Mouse (Mus musculus): ENCODE results near the gene A3galt2. TPM values are rescaled to one million over a fixed set of nuclear protein-coding genes. Genes with fewer than 3 reads are reported as not detected.

Gene A3galt2
- polyA plus RNA-seq, 1 experiment from 2014 or later: 0.18 TPM

DNA sequence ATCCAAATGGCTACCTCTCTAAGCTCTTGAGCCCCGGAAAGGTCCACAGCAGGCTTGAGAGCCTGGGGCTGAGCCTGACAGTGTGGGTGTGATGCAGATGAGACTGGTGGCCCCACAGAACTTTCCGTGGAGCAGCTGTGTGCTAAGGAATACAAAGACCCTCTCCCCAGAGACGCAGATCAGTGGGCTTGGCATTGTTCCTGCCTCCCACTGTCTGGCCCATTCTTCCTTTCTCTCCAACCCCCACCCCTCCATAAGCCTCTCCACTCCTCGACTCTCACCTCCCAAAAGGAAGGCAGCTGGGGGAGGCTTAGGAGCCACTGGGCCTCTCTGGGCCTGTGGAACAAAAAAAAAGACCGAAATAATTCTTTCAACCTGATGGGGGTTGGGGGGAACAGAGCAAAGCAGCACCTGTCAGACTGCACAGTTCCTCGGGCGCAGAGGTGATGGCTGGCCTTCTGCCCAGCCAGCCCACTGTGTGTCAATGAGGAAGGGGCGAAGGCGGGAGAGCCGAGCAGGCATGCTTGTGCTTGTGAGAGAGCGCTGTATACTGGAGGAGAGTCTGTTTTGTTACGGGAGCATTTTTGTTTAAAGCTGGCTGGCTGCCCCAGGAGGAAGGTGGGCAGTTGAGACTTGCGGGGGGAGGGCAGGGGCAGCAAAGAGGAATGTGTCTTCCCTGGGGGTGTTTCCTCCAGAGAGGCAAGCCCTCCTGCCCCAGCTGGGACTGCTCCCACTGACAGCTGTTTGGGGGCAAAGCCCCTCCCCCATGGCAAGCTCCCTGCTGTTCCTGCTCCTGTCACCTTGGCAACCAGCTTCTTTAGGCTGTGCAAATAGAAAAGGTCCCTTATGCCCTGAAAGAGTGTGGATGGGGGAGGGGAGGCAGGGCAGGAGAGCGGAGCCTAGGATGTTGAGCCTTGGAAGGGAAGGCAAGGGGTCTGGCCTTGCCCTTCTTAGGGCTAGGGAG, 39.6 kb upstream of the A3galt2 start:
- ATAC-seq (ENCODE audit: insufficient number of reproducible peaks, insufficient read depth, low FRiP score, low TSS enrichment, low read depth): peak; percentile 87
- H3K9ac ChIP-seq (replicated peaks): peak overlapping the region; percentile 23
- H3K4me1 ChIP-seq (replicated peaks): peaks cover 69% of the 10 kb centered on the region
- no peaks in the 10 kb centered on the region for H3K9me3 ChIP-seq
- 9% methylated on average over 14 of the region's 14 CpGs for WGBS
- no peaks in the 10 kb centered on the region for H3K27me3 ChIP-seq
- peak overlapping the region; percentile 95 for H3K27ac ChIP-seq
- H3K4me3 ChIP-seq (replicated peaks): peak overlapping the region; percentile 17; the same call in 1 of the 2 replicates
- H3K36me3 ChIP-seq: no peaks in the 10 kb centered on the region
- H3K4me2 ChIP-seq: peak overlapping the region; percentile 50

DNA sequence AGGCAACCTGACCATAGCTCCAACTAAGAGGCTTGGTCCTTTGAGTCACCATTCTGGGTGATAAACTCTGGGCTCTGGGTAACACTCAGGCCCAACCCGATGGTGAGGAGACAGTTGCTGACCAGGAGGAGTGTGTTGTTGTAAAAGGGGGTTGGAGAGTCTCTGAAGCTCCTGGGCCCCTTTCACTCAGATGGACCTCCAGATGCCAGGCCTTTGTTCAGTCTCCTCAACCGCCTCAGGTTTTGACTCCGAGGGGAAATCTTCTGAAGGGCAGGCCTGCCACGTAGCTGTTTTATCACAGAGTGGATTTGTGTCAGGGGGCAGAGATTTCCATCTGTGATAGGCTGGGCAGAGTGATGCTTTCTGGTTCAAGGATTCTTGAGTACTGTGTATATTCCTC, 38.9 kb upstream of the A3galt2 start:
- Histone ChIP-seq H3K27ac (peak overlapping the region; percentile 95), H3K4me1 (replicated peaks) (peaks cover 72% of the 10 kb centered on the region), H3K9me3 (no peaks in the 10 kb centered on the region), H3K4me2 (peak overlapping the region; percentile 50), H3K27me3 (no peaks in the 10 kb centered on the region), H3K4me3 (replicated peaks) (0 out of 2 replicates have a peak overlapping the region, but pooled peaks have one; percentile 17), H3K9ac (replicated peaks) (peak overlapping the region; percentile 23; the same call in 1 of the 2 replicates), H3K36me3 (no peaks in the 10 kb centered on the region)
- no peak; the same call in 1 of the 2 replicates for ATAC-seq (ENCODE audit: insufficient number of reproducible peaks, insufficient read depth, low FRiP score, low TSS enrichment, low read depth)
- whole genome bisulfite sequencing: 7% methylated on average over 4 of the region's 4 CpGs

DNA sequence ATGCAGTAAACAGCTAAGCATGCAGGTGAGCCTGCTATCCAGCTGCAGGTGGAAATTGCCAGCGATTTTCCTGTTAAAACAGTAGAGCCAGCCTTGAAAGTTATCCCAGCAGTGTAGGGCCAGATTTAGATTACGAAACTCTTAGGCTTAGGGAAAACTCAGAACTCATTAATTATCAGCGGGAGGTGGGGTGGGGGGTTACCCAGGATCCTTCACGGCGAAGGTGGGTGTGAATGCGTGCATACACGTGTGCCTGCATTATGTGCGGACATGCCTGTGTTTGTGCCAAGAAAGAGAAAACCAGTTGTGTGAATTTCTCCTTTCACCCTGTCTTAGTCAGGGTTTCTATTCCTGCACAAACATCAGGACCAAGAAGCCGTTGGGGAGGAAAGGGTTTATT, 38.4 kb upstream of the A3galt2 start:
- Histone ChIP-seq H3K4me2 (peak overlapping the region; percentile 50), H3K36me3 (no peaks in the 10 kb centered on the region), H3K9me3 (no peaks in the 10 kb centered on the region), H3K4me1 (replicated peaks) (peaks cover 72% of the 10 kb centered on the region), H3K27me3 (no peaks in the 10 kb centered on the region), H3K27ac (peak overlapping the region; percentile 95), H3K9ac (replicated peaks) (no peak overlapping the region), H3K4me3 (replicated peaks) (no peak overlapping the region)
- 47% methylated on average over 9 of the region's 9 CpGs for WGBS
- ATAC-seq (ENCODE audit: insufficient number of reproducible peaks, insufficient read depth, low FRiP score, low TSS enrichment, low read depth): no peak

DNA sequence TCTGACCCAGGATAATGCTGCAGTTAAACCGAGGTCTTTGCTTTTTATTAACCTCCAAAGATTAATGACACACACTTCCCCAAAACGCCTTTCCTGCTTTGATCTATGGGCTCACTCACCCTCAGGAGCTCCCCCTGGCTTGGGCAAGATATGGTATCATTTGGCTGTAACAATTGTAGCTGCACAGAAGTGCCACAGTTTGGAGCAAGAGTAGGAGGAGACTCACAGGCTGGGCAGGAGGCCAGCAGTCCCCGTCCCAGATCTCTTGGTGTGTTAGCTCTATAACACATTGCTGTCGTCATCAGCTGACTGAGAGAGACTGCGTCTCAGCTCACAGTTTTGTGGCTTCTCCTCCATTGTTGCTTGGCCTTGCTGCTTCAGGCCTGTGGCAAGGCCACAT, 35.1 kb upstream of the A3galt2 start:
- H3K4me2 ChIP-seq: no peak overlapping the region
- H3K27ac ChIP-seq: peak overlapping the region; percentile 45
- ATAC-seq (ENCODE audit: insufficient number of reproducible peaks, insufficient read depth, low FRiP score, low TSS enrichment, low read depth): no peak
- no peaks in the 10 kb centered on the region for H3K9me3 ChIP-seq
- 21% methylated on average over 5 of the region's 5 CpGs for WGBS
- H3K4me3 ChIP-seq (replicated peaks): no peak overlapping the region
- H3K36me3 ChIP-seq: no peaks in the 10 kb centered on the region
- no peak overlapping the region for H3K9ac ChIP-seq (replicated peaks)
- peaks cover 53% of the 10 kb centered on the region for H3K4me1 ChIP-seq (replicated peaks)
- peaks cover 24% of the 10 kb centered on the region for H3K27me3 ChIP-seq

DNA sequence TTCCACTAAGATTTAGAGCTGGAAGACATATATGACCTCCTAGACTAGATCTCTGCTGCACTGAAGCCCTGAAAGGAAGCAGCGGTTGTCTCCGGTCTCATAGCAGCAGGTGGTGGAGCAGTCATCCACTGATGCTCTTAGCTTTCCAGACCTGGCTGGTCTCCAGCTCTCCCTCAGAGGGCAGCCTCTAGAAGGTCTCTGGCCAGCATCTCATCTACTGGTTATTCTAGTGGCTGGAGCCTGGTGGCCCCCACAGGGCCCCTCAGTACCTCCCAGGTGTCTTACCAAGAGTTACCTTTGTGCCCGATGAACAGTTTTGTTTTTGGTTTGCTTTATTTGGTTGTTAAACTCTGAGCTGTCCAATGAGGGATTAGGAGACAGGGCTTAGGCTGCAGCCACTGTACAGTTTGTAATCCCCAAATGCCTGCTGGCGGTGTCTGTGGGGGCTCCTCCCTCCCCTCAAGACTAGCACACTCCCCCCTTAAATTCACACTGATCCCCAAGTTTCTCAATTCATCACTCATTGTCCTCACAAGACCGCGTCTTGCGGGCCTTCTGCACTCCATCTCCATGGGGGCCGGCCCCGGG, 34.0 kb upstream of the A3galt2 start:
- Histone ChIP-seq H3K27me3 (peaks cover 30% of the 10 kb centered on the region), H3K27ac (no peak overlapping the region), H3K4me1 (replicated peaks) (peaks cover 44% of the 10 kb centered on the region), H3K9ac (replicated peaks) (no peak overlapping the region), H3K4me3 (replicated peaks) (no peak overlapping the region), H3K36me3 (no peaks in the 10 kb centered on the region), H3K4me2 (no peak overlapping the region), H3K9me3 (no peaks in the 10 kb centered on the region)
- no peak for ATAC-seq (ENCODE audit: insufficient number of reproducible peaks, insufficient read depth, low FRiP score, low TSS enrichment, low read depth)
- WGBS: 74% methylated on average over 9 of the region's 9 CpGs

DNA sequence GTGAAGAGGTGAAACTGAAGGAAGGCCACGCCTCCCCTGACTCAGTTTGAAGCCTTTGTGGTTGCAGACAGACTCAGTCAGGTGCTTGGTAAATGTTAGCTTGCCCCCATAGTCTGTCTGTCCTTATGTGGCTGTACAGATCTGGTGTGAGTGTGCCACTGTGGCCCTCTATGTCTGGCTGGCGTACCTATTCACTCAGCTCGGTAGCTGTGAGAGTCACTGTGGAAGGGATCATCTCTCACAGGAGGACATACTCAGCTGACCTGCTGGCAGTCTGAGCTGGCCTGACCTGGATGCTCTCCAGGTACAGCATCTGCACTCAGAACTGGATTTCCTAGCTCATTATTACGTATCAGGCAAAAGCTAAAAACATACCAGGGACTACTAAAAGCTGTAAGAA, 33.4 kb upstream of the A3galt2 start:
- Histone ChIP-seq H3K9ac (replicated peaks) (no peak overlapping the region), H3K4me1 (replicated peaks) (peaks cover 44% of the 10 kb centered on the region), H3K4me2 (no peak overlapping the region), H3K27me3 (peaks cover 30% of the 10 kb centered on the region), H3K9me3 (no peaks in the 10 kb centered on the region), H3K36me3 (no peaks in the 10 kb centered on the region), H3K27ac (no peak overlapping the region), H3K4me3 (replicated peaks) (no peak overlapping the region)
- 80% methylated on average over 4 of the region's 4 CpGs for WGBS
- no peak for ATAC-seq (ENCODE audit: insufficient number of reproducible peaks, insufficient read depth, low FRiP score, low TSS enrichment, low read depth)

DNA sequence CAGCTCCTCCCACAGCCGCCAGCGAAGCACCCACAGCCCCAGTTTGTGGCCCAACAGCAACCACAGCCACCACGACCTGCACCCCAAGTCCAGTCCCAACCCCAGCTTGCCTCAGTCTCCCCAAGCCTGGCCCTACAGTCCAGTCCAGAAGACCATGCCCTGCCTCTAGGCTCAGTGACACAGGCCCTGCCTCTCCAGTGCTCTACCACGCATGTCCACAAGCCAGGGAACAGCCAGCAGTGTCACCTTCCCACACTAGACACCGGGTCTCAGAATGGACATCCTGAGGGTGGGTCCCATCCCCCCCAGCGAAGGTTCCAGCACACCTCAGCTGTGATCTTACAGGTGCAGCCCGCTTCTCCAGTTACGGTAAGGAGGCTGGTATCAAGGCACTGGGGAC, 32.2 kb upstream of the A3galt2 start:
- no peak overlapping the region for H3K4me3 ChIP-seq (replicated peaks)
- H3K4me2 ChIP-seq: no peak overlapping the region
- H3K36me3 ChIP-seq: no peaks in the 10 kb centered on the region
- ATAC-seq (ENCODE audit: insufficient number of reproducible peaks, insufficient read depth, low FRiP score, low TSS enrichment, low read depth): no peak
- H3K27me3 ChIP-seq: peaks cover 30% of the 10 kb centered on the region
- no peak overlapping the region for H3K27ac ChIP-seq
- H3K9me3 ChIP-seq: no peaks in the 10 kb centered on the region
- 87% methylated on average over 8 of the region's 8 CpGs for WGBS
- peaks cover 37% of the 10 kb centered on the region for H3K4me1 ChIP-seq (replicated peaks)
- H3K9ac ChIP-seq (replicated peaks): no peak overlapping the region

DNA sequence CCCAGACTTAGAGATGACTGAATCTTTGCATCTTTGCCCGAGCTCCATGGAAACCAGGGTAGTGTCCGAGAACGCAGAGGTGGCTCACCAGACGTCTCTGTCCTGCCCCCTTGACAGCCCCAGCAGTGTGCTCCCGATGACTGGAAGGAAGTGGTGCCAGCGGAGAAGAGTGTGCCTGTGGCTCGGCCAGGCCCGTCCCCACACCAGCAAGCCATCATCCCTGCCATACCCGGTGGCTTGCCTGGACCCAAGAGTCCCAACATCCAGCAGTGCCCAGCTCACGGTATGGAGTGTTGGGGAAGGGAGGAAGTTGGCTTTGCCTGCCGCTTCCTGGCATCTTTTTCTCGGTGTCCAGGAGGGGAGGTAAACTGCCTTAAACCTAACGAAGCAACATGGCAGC, 31.7 kb upstream of the A3galt2 start:
- Histone ChIP-seq H3K9ac (replicated peaks) (no peak overlapping the region), H3K4me2 (no peak overlapping the region), H3K36me3 (no peaks in the 10 kb centered on the region), H3K27me3 (peaks cover 30% of the 10 kb centered on the region), H3K4me3 (replicated peaks) (no peak overlapping the region), H3K27ac (no peak overlapping the region), H3K9me3 (no peaks in the 10 kb centered on the region), H3K4me1 (replicated peaks) (peaks cover 39% of the 10 kb centered on the region)
- ATAC-seq (ENCODE audit: insufficient number of reproducible peaks, insufficient read depth, low FRiP score, low TSS enrichment, low read depth): no peak
- 86% methylated on average over 13 of the region's 13 CpGs for WGBS

DNA sequence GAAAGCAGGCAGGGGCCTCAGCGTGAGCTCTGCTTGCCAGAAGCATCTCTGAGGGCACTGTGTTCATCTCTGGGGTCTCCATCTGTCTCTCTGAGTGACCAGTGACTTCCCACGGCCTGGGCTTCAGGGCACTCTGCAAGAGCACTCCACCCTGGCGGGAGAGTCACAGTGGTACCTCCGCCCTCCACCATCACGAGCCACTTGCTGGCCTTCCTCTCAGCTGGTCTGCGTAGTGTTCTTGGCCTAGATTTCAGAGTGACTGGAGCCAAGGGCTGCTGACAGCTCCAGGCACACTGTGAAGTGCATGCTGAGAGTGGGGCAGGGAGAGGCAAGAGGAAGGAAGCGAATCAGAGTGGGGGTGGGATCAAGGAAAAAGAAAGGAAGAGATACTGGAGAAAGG, 31.1 kb upstream of the A3galt2 start:
- ATAC-seq (ENCODE audit: insufficient number of reproducible peaks, insufficient read depth, low FRiP score, low TSS enrichment, low read depth): no peak
- Histone ChIP-seq H3K4me3 (replicated peaks) (no peak overlapping the region), H3K27me3 (peaks cover 30% of the 10 kb centered on the region), H3K4me2 (no peak overlapping the region), H3K27ac (no peak overlapping the region), H3K9me3 (no peaks in the 10 kb centered on the region), H3K36me3 (no peaks in the 10 kb centered on the region), H3K4me1 (replicated peaks) (peaks cover 45% of the 10 kb centered on the region), H3K9ac (replicated peaks) (no peak overlapping the region)
- WGBS: 73% methylated on average over 7 of the region's 7 CpGs

DNA sequence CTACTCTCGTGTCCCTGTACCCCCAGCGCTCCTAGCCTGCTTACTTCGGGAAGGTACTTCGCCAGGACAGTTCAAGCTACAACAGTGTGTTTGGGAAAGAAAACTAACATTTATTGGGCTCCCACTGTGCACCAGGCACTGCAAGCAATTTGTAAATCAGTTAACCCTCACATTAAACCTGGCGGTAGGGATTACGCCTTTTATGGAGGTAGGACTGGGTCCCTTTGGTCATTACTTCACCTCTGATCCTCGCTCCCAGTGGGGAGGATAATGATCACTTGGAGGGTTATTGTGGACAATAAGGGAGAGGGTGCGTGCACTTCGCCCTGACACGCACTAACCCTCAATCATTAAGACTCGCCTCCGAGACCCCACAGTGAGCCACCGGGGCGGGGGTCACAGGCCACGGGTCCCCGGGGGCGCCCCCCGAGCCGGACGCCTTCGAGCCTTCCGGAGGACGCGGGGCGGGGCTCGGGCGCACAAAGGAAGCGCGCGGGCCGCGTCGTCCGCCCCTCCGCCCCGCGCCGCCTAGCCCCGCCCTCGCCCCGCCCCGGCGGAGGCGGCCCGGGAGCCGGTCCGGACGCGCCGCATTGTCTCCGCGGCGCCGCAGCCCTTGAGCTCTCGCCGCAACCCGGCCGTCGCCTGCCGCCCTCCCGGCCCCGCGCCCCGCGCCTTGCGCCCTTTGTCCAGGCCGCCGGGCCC, 28.0 kb upstream of the A3galt2 start:
- Histone ChIP-seq H3K4me3 (replicated peaks) (peak overlapping the region; percentile 97), H3K4me1 (replicated peaks) (peaks cover 40% of the 10 kb centered on the region), H3K36me3 (peaks cover 16% of the 10 kb centered on the region), H3K9ac (replicated peaks) (peak overlapping the region; percentile 100), H3K27me3 (peaks cover 30% of the 10 kb centered on the region), H3K4me2 (peak overlapping the region; percentile 94), H3K9me3 (no peaks in the 10 kb centered on the region), H3K27ac (peak overlapping the region; percentile 92)
- peak; percentile 82 for ATAC-seq (ENCODE audit: insufficient number of reproducible peaks, insufficient read depth, low FRiP score, low TSS enrichment, low read depth)
- 2% methylated on average over 54 of the region's 68 CpGs for WGBS
